12 mouse cellular contexts compared by ENCODE assay signal in genomic region chr13:85207493-85207892, GRCm38 (mm10). TPM values are rescaled to one million over a fixed set of nuclear protein-coding genes. Genes with fewer than 3 reads are reported as not detected.
DNase-seq lines count a peak whose midpoint lies in the region; ATAC-seq and TF ChIP-seq lines count a peak whose summit lies in the region.
"Had no signal": no experiment of that assay in that cellular context is flagged by ENCODE, and none has a peak within 500 bp of the region (broad histone marks: within the 10 kb centered on the region; RNA-seq: fewer than 3 reads in every experiment).

No protein-coding gene starts in this region.

- no peak overlapping the region for H3K4me3 ChIP-seq in layer of hippocampus, adult 2 months
- H3K4me3 ChIP-seq in CH12.LX (replicated peaks in 1 of 3; ENCODE audit: low read depth in 2 of 3, low read length in 2 of 3, poor library complexity in 1 of 3) = no peak overlapping the region
- no peak overlapping the region for H3K4me3 ChIP-seq in midbrain, postnatal 0 days (ENCODE audit: low read depth, low read length)
- H3K4me3 ChIP-seq: intestine, embryonic 15.5 days had no signal

- dilution Hi-C loops in CH12.LX (cut with MboI; ENCODE audit: extremely low pct_ligation_motif_present, extremely low pct_unique_long_range_greater_than_20kb, low sequenced_read_pairs) = no loop called here

- no peaks in the 10 kb centered on the region for H3K27me3 ChIP-seq in CH12.LX (replicated peaks)
- no peaks in the 10 kb centered on the region for H3K27me3 ChIP-seq in Patski
- H3K27me3 ChIP-seq in midbrain, postnatal 0 days (ENCODE audit: insufficient read depth, low read length) = no peaks in the 10 kb centered on the region
- H3K27me3 ChIP-seq: intestine, embryonic 15.5 days had no signal

- H3K27ac ChIP-seq in layer of hippocampus, adult 2 months = no peak overlapping the region
- no peak overlapping the region for H3K27ac ChIP-seq in CH12.LX (ENCODE audit: insufficient read depth, low read depth)
- no peak overlapping the region for H3K27ac ChIP-seq in midbrain, postnatal 0 days (ENCODE audit: low read depth, low read length)
- H3K27ac ChIP-seq: intestine, embryonic 15.5 days had no signal

- no peak for TF ChIP-seq EP300 in CH12.LX (IDR thresholded peaks at IDR 0.05; ENCODE audit: low read length)

- peak; percentile 35 for ATAC-seq in Patski
- ATAC-seq in midbrain, postnatal 0 days (ENCODE audit: low FRiP score) = 0 out of 2 replicates have a peak, but pooled peaks have one; percentile 34
- ATAC-seq: intestine, embryonic 15.5 days had no signal

- H3K36me3 ChIP-seq in CH12.LX (replicated peaks in 1 of 2; ENCODE audit: control insufficient read depth in 1 of 2, insufficient read depth in 1 of 2, low read length in 1 of 2) = peaks cover 16 to 55% of the 10 kb centered on the region in 2 experiments
- H3K36me3 ChIP-seq in midbrain, postnatal 0 days (ENCODE audit: insufficient read depth, low read length) = peaks cover 8% of the 10 kb centered on the region
- H3K36me3 ChIP-seq: intestine, embryonic 15.5 days had no signal

- TF ChIP-seq CTCF in layer of hippocampus, adult 2 months (conservative IDR thresholded peaks at IDR 0.05) = peak; percentile 82
- peak in 1 of 2 experiments; percentile 54; a peak in 2 of 4 replicates for TF ChIP-seq CTCF in CH12.LX (conservative IDR thresholded peaks at IDR 0.05 in 1 of 2, IDR thresholded peaks at IDR 0.05 in 1 of 2; ENCODE audit: low read depth in 2 of 2, low read length in 2 of 2)
- peak; percentile 33 for TF ChIP-seq CTCF in Patski (IDR thresholded peaks at IDR 0.05)
- TF ChIP-seq CTCF in midbrain, postnatal 0 days (IDR thresholded peaks at IDR 0.05) = peak; percentile 70

- DNase-seq in layer of hippocampus, adult 2 months (ENCODE audit: low spot score in 2 of 2) = no peak
- no peak for DNase-seq in layer of hippocampus, adult 9-11 months
- DNase-seq in CH12.LX (ENCODE audit: extremely low read depth) (peak; percentile 12), Patski (ENCODE audit: low read depth, low spot score) (no peak)
- peak; percentile 16 for DNase-seq in midbrain, postnatal 0 days (ENCODE audit: low spot score)
- no peak for DNase-seq in ovary, postnatal 14 days (ENCODE audit: low spot score)
- DNase-seq in spleen, postnatal 36 days (ENCODE audit: low spot score in 2 of 2) = no peak
- DNase-seq: adrenal gland, adult 2 months; cerebellum, adult 18-20 months; layer of hippocampus, postnatal 36 days; lung, adult 18-20 months had no signal

- TF ChIP-seq RAD21 in CH12.LX (IDR thresholded peaks at IDR 0.05; ENCODE audit: low read depth, low read length) = peak; percentile 33

- no peak overlapping the region for H3K9ac ChIP-seq in CH12.LX (ENCODE audit: insufficient read depth, low read depth)
- no peak overlapping the region for H3K9ac ChIP-seq in midbrain, postnatal 0 days (replicated peaks; ENCODE audit: low read length, poor library complexity, severe bottlenecking)
- H3K9ac ChIP-seq: intestine, embryonic 15.5 days had no signal

- WGBS in midbrain, postnatal 0 days = 71% methylated on average over 2 of the region's 2 CpGs

- no peaks in the 10 kb centered on the region for H3K9me3 ChIP-seq in CH12.LX (replicated peaks; ENCODE audit: low read length)
- H3K9me3 ChIP-seq in midbrain, postnatal 0 days (ENCODE audit: low read length) = no peaks in the 10 kb centered on the region
- H3K9me3 ChIP-seq: intestine, embryonic 15.5 days had no signal

- H3K4me2 ChIP-seq in CH12.LX (ENCODE audit: insufficient read depth, low read depth, poor library complexity, severe bottlenecking) = no peak overlapping the region
- no peak overlapping the region for H3K4me2 ChIP-seq in midbrain, postnatal 0 days (ENCODE audit: low read depth, low read length, poor library complexity, severe bottlenecking)
- H3K4me2 ChIP-seq: intestine, embryonic 15.5 days had no signal

- H3K4me1 ChIP-seq in CH12.LX (ENCODE audit: control insufficient read depth in 1 of 2, insufficient read depth in 2 of 2) = no peaks in the 10 kb centered on the region
- H3K4me1 ChIP-seq in midbrain, postnatal 0 days (ENCODE audit: insufficient read depth, low read length) = no peaks in the 10 kb centered on the region
- H3K4me1 ChIP-seq: intestine, embryonic 15.5 days had no signal

- CTCF ChIA-PET in Patski (lab: Charles Lee) = interaction anchor here (1.0 to 1.6 kb wide), 2 partner anchors 17 to 78 kb away, joined by 3 read pairs; no protein-coding TSS in a partner anchor

- in situ Hi-C loops in CH12.LX (cut with MboI; ENCODE audit: low pct_ligation_motif_present, low pct_unique_long_range_greater_than_20kb, low sequenced_read_pairs) (no loop called here), Patski (cut with MboI; ENCODE audit: low pct_unique_long_range_greater_than_20kb) (no loop called here)

- POLR2A ChIA-PET in Patski (lab: Charles Lee) = no interaction called here

- H3K79me2 ChIP-seq in CH12.LX (replicated peaks; ENCODE audit: control insufficient read depth, extremely low read depth, insufficient read depth, poor library complexity, severe bottlenecking) = no peaks in the 10 kb centered on the region

- TF ChIP-seq POLR2A in CH12.LX (IDR thresholded peaks at IDR 0.05; ENCODE audit: low read depth, low read length) = no peak

TF ChIP-seq in CH12.LX, 34 proteins besides CTCF, POLR2A, EP300 and RAD21:
- TF ChIP-seq TBP (conservative IDR thresholded peaks at IDR 0.05; ENCODE audit: low read depth, low read length) (no peak), SMC3 (IDR thresholded peaks at IDR 0.05; ENCODE audit: low read depth, low read length) (peak; percentile 28; the same call in 1 of the 2 replicates), ZNF384 (IDR thresholded peaks at IDR 0.05; ENCODE audit: low read depth, low read length) (peak; percentile 91)

RNA-seq across cellular contexts. Expression of gene Ccnh, which starts 18.3 kb away (rescaled TPM):
- total RNA-seq in layer of hippocampus, adult 2 months (2021) = 10 to 100 TPM; 56.0 to 56.8 TPM
- total RNA-seq in CH12.LX (2012; rRNA removed) (38.1 and 39.3 TPM in 2 replicates), CH12.LX (2014; rRNA removed) (85.4 and 99.9 TPM in 2 replicates)
- polyA plus RNA-seq in CH12.LX (2012; ENCODE audit: insufficient read length, low read depth) (106 and 109 TPM in 2 replicates), Patski (2021) (33.7 TPM)
- total RNA-seq in midbrain, postnatal 0 days (2014; rRNA removed) = 27.2 and 29.8 TPM in 2 replicates
- polyA plus RNA-seq in midbrain, postnatal 0 days (2015; fragmentation: Nextera tagmentation; extraction: Ambion mirVana) = 69.7 and 70.8 TPM in 2 replicates

Comparison
In these comparisons a context has a peak if more than half of its experiments do, and no peak if none do; other contexts are left out.
1. DNase-seq: peak in CH12.LX (single experiment) and midbrain, postnatal 0 days (single experiment); none in layer of hippocampus, adult 2 months (0 of 2), layer of hippocampus, adult 9-11 months (single experiment), Patski (single experiment), ovary, postnatal 14 days (single experiment) and spleen, postnatal 36 days (0 of 2).